Mouse (Mus musculus) Patski (cell line): ENCODE results near the gene Whrn. TPM values are rescaled to one million over a fixed set of nuclear protein-coding genes. Genes with fewer than 3 reads are reported as not detected.

Experiments used
- ATAC-seq: fragments of 100-300 bp; one replicate; pipeline ENCODE4 v1.8.0; 2021
- CTCF ChIA-PET: fragments of 350-600 bp; sonication (Branson Sonifier 250); formaldehyde crosslinking; loops from one replicate; lab custom pipeline; 2022; ENCODE audit warnings: inconsistent platforms; lab: Charles Lee
- POLR2A ChIA-PET: fragments of 350-600 bp; sonication (Branson Sonifier 250); formaldehyde crosslinking; loops from one replicate; lab custom pipeline; 2022; ENCODE audit warnings: antibody characterized with exemption, inconsistent platforms; lab: Charles Lee
- DNase-seq: peaks from one replicate; pipeline ENCODE4 v3.0.0-alpha.2; 2011; ENCODE audit warnings: low read depth, low spot score
- H3K27me3 ChIP-seq: fragments of 371-371 bp; one replicate; pipeline ENCODE4 v1.5.1; 2021
- CTCF ChIP-seq: fragments of 100-300 bp; IDR thresholded peaks from one replicate; pipeline ENCODE4 v1.5.1; 2021
- in situ Hi-C: fragments of 300-500 bp; cut with MboI; formaldehyde crosslinking; loops from 3 replicates; pipeline ENCODE4 v1.11.1; 2018; ENCODE audit warnings: low pct_unique_long_range_greater_than_20kb, mixed read lengths
- polyA plus RNA-seq: library from polyadenylated mRNA; unstranded; gene quantifications from one replicate; pipeline ENCODE4 v1.2.3, GENCODE M21; 2021

The Whrn gene
- polyA plus RNA-seq, 1 experiment from 2014 or later = 31.0 TPM

- no peaks in the 10 kb centered on the region for H3K27me3 ChIP-seq
- ATAC-seq (no peak), DNase-seq (no peak)
- in situ Hi-C loops = loop anchor here (25.0 kb wide), 1 partner anchor 1085 kb away; no protein-coding TSS in a partner anchor
- ChIA-PET CTCF (interaction anchor here (1.9 kb wide), 1 partner anchor 12 kb away, joined by 7 read pairs; no protein-coding TSS in a partner anchor), POLR2A (no interaction called here)
- TF ChIP-seq CTCF = no peak
These were observed 93.7 kb downstream of the Whrn start for GRCm38 (mm10) chr4:63402056-63402455.

DNA sequence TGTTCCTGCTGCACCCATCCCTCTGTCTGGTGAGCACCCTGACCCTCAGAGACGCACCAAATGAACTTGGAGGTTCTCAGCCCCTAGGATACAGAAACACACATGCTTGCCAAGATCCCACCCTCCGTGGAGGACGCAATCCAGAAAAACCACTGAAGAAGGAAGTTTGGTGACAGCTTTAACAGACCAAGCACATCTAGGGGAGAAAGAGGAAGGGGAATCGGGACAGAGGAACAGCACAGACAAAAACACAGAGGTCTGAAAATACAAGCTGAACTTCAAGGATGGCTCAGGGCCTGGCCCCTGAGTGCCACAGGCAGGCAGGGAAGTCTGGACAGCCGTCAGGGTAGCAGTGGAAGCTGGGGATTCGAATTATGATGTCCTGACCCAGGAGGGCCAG is 94.2 kb downstream of the Whrn start:
- in situ Hi-C loops = loop anchor here (25.0 kb wide), 1 partner anchor 1086 kb away; no protein-coding TSS in a partner anchor
- DNase-seq = no peak
- CTCF ChIA-PET = interaction anchor here (1.9 kb wide), 1 partner anchor 11 kb away, joined by 7 read pairs; no protein-coding TSS in a partner anchor
- POLR2A ChIA-PET = no interaction called here
- no peaks in the 10 kb centered on the region for H3K27me3 ChIP-seq
- no peak for TF ChIP-seq CTCF
- no peak for ATAC-seq

GRCm38 (mm10) chr4:63400541-63401306 is 95.1 kb downstream of the Whrn start:
- DNase-seq (no peak), ATAC-seq (no peak)
- TF ChIP-seq CTCF = no peak
- no peaks in the 10 kb centered on the region for H3K27me3 ChIP-seq
- in situ Hi-C loops = loop anchor here (25.0 kb wide), 1 partner anchor 1087 kb away; no protein-coding TSS in a partner anchor
- ChIA-PET POLR2A (interaction anchor here (0.7 kb wide), 1 partner anchor 231 kb away, joined by 3 read pairs; no protein-coding TSS in a partner anchor), CTCF (interaction anchor here (1.0 to 1.9 kb wide), 2 partner anchors 10 to 28 kb away, joined by 4 to 7 read pairs; no protein-coding TSS in a partner anchor)

DNA sequence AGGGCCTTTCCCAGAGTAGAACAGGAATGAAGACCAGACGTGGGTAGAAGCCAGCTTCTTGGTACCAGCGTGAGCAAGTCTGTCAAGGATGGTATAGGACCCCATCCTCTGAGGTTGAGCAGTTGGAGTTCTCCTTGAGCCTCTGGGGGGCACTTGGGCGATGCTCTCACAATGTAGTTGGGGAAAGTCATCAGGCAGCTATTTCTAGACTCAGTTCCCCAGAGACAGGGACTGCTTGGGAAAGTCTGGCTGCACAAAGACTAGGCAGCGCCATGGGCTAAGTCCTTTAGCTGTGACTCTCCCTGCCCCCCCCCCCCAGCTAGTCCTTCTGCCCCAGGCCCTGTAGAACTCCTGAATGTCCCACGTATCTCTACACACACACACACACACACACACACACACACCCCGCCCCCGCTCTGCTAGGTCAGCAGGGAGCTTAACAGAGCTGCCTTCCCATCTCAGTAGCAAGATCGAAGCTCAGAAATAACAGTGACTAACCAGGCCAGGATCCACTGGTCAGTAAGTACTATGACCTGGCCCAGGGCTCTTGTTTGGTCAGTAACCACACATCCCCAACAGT is 96.0 kb downstream of the Whrn start:
- in situ Hi-C loops = loop anchor here (25.0 kb wide), 1 partner anchor 1088 kb away; no protein-coding TSS in a partner anchor
- no peak for TF ChIP-seq CTCF
- ChIA-PET CTCF (interaction anchor here (1.0 kb wide), 1 partner anchor 27 kb away, joined by 4 read pairs; no protein-coding TSS in a partner anchor), POLR2A (no interaction called here)
- no peaks in the 10 kb centered on the region for H3K27me3 ChIP-seq
- DNase-seq = no peak
- ATAC-seq = no peak

DNA sequence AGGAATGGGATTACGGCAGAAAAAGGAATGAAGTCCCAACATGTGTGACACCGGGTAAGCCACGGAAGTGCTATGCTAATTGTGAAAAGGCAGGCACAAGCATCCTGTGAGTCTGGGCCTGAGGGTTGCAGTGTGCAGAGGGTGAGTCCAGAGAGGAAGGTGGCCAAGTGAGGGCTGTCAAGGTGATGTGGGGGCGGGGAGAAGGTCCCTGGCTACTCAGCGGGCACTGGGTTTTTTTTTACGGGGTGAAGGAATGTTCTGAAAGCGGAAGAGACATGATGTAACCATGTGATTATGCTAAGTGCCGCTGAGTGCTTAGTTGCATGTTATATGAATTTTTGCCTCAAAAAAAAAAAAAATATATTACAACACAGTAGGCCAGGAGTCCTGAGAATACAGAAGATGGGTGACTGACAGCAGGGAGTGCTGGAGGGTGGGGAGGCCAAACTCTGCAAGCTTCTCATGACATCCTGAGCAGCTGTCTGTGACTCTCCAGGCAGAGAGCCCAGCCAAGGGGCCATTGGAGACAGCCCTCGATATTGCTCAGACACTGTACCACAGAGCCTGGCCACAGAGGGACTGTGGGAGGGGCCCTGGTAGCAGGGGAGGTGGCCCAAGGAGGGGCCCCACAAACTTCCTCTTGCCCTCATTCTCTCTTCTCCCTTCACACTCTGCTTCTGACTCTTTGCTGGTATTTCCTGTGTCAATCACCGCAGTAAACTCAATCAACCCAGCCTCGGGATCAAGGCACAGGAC is 96.8 kb downstream of the Whrn start:
- in situ Hi-C loops = no loop called here
- CTCF ChIA-PET = no interaction called here
- no peak for ATAC-seq

DNA sequence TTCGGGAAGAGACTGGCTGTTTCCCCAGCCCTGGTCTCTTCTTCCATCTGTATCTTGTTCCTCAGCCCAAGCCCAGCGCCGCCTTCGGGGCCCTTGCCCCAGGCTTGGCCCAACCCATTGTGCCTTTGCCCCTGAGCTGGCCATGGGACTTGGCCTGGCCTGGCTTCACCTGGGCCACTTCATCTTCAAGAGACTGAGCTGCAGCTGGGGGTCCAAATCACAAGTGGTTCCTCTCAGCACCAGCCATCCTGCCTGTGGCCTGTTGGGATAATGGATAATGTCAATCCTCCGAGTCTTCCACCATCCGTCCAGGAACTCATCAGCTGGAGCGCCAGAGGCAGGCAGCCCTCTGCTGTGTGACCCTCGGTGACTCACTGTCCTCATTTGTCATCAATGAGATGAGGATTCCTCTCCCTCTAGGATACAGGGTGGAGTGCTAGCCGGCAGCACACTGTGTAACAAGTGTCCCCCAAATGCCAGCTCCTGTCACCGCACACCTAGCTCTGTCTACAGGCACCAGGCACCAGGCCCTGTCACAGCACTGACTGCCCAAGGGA is 97.7 kb downstream of the Whrn start:
- ChIA-PET CTCF (no interaction called here), POLR2A (no interaction called here)
- no peaks in the 10 kb centered on the region for H3K27me3 ChIP-seq
- no peak for DNase-seq
- TF ChIP-seq CTCF = no peak
- ATAC-seq = no peak
- in situ Hi-C loops = no loop called here

More for the DNA sequence above, 96.8 kb downstream of the Whrn start:
- no peak for TF ChIP-seq CTCF
- no peak for DNase-seq
- POLR2A ChIA-PET = no interaction called here
- no peaks in the 10 kb centered on the region for H3K27me3 ChIP-seq

DNA sequence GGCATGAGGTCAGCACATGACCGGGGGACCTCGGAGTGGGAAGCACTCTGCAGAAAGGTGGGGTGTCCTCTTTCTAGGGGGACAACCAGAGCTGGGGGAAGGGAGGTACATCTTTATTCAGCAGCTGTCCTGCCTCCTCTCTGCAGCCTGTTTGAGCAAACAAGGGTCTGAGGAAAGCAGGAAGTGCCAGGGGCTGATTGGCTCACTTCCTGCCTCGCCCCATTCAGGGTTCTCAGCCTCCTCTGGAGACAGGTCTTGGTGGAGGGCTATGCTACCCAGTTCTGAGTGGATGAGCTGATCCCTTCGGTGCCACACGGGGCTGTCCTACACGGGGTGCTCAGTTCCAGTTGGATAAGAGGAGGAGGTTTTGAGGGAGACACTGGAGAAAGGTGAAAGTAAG is 104.5 kb downstream of the Whrn start:
- ChIA-PET CTCF (interaction anchor here (1.7 kb wide), 1 partner anchor 11 kb away, joined by 7 read pairs; no protein-coding TSS in a partner anchor), POLR2A (no interaction called here)
- DNase-seq (no peak), ATAC-seq (no peak)
- in situ Hi-C loops = no loop called here
- no peaks in the 10 kb centered on the region for H3K27me3 ChIP-seq
- TF ChIP-seq CTCF = no peak

GRCm38 (mm10) chr4:63389887-63390528 is 105.8 kb downstream of the Whrn start:
- no peaks in the 10 kb centered on the region for H3K27me3 ChIP-seq
- no peak for DNase-seq
- no peak for ATAC-seq
- TF ChIP-seq CTCF = no peak
- POLR2A ChIA-PET = no interaction called here
- in situ Hi-C loops = no loop called here
- CTCF ChIA-PET = interaction anchor here (1.7 kb wide), 1 partner anchor 12 kb away, joined by 7 read pairs; no protein-coding TSS in a partner anchor

DNA sequence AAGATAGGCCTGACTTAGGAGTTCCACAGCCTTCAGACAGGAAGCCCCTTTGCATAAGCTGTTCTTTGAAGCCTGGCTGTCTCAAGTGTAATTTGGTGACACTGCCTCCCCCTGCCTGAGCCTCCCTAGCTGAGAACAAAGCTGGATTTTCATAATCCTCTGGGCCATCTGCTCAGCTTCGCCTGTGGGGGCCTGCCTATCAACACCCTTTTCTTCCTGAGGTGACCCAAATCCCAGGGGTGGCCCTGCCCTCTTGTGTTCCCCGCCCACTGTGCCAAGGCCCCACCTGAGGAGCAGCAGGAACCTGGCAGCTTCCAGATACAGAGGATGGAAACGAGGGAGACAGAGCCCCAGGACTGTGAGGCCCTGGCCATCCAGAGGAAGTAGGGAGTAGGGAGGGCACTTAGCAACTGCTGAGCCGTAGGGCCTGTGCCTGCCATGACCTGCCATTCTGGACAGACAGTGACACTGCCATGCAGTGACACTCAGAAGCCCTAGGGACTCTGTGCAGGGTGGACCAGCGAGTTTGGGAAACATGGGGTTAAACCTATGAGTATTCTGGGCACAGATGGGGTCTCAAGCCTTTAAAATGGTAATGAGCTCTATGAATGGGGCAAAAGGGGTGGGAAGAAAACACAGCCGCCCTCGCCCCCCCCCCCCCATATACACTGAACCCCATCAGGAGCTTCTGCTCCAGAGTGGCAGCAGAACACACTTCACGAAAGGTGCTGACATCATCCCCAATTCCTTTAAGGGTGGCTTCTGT is 106.5 kb downstream of the Whrn start:
- ChIA-PET CTCF (interaction anchor here (1.7 kb wide), 1 partner anchor 13 kb away, joined by 7 read pairs; no protein-coding TSS in a partner anchor), POLR2A (no interaction called here)
- ATAC-seq (no peak), DNase-seq (no peak)
- no peaks in the 10 kb centered on the region for H3K27me3 ChIP-seq
- in situ Hi-C loops = no loop called here
- TF ChIP-seq CTCF = no peak
